Mouse (Mus musculus) spleen, postnatal 36 days (tissue): ENCODE results near the gene Kremen2.
A peak's percentile ranks its signal among the peaks of the same experiment; 100 is the strongest.

ENCODE experiments used
- DNase-seq, 2 experiments: peaks; one replicate each; pipeline ENCODE4 v3.0.0; 2022; ENCODE audit warnings: low spot score in 2 of 2, mixed read lengths in 1 of 2

Kremen2 gene

DNA sequence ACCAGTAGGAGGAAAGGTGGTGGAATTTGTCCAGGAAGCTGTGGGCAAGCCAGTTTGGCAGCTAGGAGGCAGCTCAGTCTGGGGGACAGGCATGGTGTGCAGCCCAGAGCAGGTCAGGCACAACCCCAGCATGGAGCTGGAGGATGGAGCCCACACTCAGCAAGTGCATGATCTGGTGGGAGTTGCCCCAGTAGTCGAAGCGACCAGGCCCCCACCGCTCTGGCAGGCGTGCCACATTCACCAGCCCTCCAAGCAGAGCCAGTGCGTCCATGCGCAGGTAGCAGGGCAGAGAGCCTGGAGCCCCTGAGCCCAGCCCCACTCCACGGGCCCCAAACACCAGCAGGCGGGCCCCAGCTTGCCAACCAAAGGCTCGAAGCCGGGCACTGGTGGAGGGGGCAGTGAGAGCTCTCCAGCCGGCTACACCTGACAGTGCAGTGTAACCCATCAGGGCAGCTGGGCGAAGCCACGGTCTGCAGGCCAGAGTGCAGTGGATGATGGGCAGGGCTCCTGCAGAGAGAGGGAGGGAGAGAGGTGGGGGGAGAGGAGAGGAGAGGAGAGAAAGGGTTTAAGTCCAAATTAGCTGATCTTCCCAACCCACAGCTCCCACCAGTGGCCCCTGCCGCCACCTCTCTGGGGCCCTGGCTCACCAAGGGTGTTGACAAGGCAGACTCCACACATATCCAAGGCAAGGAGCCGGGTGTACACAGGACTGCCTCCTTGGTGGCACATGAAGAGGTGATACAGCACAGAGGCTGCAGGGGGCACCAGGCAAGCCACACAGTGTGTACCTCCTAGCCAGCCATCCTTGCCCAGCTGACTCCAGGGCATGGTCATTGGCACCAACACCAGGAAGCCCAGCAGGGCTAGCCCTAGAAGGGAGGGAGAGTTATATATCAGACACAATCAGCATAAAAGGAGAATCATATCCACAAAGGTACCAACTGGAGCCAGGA, 7.9 kb downstream of the Kremen2 start:
- DNase-seq = no peak

DNA sequence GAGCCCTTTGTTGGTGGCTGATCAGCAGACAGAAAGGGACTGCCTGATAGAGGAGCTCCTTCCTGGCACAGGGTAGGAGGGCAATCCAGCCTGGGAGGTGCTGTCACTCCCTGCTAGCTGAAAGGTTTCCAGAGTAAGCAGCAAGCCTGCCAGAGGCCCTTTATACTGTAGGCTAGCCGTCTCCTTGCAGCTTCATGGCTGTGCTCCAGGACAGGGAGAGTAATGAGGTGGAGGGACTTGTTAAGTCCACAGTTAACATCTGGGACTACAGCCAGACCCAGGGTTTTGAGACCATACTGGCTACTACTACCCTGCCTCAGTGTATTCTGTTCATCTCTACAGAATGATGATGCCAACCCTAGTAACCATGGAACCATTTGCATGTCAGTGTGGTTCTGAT, 11.3 kb downstream of the Kremen2 start:
- no peak for DNase-seq

DNA sequence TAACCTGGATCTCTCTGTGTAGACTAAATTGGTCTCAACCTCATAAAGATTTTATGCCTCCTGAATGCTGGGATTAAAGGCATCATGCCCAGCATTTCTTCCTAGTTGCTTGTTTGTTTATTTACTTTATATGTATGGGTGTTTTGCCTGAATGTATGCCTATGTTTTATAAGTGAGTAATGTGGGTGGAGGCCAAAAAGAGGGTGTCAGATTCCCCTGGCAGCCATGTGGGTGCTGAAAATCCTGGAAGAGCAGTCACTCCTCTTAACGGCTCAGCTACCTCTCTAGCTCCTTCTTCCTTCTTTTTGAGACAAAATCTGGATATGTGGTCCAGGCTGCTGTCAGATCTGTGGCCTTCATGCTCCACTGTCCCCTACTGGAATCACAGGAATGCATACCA, 15.2 kb downstream of the Kremen2 start:
- DNase-seq = no peak

DNA sequence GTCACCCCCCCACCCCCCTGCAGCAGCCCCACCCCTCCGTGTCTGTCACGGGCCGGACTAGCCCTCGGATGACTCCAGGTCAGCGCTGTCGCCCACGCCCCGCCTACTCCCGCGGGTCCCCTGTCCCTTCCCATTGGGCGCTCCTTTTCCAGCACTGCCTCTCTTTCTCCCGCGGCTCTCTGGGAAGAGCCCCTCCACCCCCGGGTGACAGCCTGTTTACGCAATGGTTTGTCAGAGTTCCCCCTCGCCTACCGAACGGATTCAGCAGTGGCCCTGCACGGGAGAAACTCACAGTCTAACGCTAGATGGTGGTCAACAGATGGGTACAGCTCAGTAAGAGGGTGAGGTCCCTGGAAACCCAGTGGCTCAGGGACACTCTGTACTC, 18.9 kb downstream of the Kremen2 start:
- DNase-seq = peak; percentile 49 to 69

DNA sequence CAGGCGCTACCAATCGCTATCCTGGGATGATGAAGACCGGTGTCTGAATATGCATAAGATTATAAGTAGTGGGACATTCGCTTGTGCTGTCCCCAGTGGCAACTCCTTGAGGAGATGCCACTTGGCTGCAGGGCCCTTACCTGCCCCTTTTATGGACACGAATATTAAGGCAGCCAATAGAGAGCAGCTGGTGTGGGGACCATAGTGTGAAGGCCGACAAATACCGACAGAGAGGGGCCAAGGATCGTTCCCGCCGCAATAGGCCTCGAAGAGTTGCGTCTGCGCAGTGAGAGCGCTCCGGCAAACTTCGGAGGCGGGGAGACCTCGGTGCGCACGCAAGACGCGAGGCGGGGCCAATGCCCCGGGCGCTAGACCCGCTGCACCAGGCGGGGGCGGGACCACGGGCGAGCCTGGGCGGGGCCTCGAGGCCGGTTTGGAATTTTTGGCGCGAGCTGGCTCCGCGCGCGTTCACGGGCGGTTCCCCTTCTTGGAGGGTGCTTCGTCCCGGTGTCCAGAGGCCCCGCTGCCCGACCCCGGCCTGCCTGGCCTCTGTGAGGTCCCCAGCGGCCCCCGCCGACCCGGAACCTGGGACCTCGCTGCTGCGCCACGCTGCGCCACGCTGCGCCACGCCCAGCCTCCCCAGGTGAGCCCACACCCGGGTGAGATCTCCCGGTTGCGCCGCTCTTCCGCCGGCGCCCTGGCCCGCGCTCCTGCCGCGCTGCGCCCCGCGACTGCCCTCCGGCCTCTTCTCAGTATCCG, 19.5 kb downstream of the Kremen2 start, which contains the start of gene Pkmyt1:
Gene Pkmyt1 (plus strand): TSS at position 338 of the 759 bp plus-strand sequence.
- DNase-seq = peak; percentile 92 to 95

DNA sequence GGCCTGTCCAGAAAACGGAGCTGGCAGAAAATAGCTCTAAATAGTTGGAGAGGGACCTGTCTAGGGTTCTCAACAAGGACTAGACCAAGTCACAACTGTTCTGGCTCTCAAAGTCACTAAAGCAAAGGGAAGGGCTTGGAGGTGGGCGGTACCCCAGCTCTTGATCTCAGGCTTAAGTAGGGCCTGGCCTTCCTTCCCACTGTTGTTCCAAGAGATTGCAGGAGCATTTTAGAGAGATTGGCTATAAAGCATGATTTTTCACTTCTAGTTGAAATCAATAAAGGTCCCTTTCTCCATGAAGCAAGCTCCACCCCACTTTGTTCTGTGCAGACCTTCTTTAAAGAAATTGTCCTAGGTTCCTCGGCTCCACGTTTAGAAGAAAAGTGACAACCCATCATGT, 20.2 kb downstream of the Kremen2 start:
- no peak for DNase-seq

DNA sequence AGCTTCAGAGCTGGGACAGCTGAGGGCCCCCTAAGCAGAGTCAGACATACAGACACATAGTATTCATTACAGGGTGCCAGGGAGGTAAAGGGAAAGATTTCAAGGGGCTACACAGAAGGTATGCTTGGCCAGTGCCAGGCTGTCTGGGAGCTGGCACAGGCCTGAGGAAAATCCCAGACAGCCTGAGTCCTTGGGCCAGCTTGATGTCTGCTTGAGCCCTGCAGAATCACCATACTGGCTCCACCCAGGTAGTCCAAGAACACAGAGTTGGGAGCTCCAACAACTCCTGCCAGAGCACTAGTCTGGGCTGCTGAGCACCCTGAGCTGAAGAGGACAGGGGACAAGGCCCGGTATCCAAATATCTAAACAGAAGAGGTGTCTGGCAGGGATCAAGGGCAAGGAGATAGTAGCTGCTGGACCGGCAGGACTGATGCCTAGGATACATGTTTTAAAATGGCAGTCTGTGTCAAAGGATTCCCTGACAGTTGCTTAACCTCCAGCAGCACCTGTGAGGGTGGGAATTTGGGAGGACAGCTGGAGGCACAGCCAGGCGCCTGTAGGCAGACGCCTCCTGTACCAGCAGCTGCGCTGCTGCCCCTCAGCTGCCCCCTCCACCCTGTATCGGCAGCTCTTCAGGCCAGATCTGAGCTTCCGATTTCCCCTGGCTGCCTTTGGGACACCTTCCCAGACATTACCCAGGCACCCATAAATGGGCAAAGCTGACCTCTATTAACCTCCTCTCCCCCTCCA, 23.1 kb downstream of the Kremen2 start, which contains the start of gene 1520401A03Rik:
Gene 1520401A03Rik (minus strand): TSS at position 408 of the 750 bp plus-strand sequence.
- DNase-seq = no peak

DNA sequence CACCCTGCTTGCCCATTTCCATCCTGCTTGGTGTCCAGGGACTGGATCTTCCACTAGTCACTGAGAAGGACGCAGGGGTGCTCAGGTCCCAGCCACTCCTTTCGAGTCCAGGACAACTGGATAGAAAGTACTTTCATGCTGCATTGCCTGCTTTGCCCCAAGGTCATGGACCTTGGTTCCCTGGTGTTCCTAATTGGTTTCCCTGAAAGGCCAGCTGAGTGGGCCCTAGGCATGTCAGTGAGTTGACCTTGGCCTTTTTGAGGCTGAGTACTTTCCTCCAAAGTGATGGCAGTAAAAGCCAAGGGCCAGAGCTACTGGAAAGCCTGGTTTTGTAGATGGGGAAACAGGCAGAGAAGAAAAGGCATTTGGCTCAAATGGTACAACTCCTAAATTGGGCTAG, 23.7 kb downstream of the Kremen2 start:
- DNase-seq = no peak

DNA sequence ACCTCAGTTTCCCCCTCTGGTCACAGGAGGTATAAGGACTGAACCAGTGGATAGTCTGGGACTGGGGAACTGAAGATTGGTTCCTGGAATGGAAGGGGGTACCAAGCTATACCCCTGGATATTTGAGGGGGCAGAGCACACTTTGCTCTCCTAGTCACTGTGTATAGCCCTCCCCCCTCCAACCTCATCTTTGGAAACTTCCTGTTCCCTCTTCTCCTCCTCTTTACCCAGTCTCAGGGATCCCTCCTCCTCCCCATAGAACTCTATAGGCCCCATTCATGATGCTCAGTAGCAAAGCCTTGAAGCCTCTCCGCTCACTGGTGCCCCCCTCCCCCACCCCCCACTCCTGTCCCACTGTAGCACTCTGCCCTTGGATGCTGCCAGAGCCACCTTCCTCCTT, 26.2 kb downstream of the Kremen2 start:
- DNase-seq = no peak

DNA sequence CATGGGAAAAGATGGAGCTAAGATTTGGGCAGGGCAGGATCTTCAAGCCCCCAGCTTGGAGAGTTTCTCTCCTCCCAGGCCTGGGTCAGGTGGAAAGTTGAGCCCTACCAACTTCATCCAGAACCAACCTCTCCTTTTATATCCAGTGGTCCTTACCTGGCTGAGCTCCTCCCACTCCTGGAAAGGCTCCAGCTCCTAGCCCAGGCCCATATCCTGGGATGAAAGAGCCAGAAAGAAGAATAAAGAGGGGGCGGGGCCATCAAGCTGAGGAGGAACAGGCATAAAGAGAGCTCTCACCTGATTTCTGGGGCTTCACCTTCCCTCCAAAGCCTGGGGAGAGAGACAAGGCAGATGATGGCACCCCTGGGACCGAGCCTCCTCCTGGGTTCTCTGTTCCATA, 28.6 kb downstream of the Kremen2 start:
- DNase-seq = no peak

DNA sequence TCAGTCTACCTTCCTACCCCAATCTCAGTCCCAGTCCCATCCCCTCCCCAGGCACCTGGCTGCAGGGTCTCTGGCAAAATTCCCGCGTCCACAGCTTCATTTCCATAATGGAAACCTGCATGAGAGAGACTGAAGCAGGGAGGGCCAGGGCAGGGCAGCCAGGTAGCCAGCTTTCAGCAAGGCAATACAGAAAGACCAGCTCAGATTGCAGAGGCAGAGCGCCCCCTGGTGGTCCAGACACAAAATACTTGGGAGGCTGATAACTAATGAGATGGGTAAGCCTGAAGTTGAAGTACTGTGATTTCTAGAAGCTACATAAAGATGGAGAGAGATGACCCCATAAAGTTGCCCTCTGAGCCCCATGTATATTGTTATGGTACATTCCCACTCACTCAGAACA, 39.4 kb downstream of the Kremen2 start:
- peak; percentile 47 to 56 for DNase-seq

DNA sequence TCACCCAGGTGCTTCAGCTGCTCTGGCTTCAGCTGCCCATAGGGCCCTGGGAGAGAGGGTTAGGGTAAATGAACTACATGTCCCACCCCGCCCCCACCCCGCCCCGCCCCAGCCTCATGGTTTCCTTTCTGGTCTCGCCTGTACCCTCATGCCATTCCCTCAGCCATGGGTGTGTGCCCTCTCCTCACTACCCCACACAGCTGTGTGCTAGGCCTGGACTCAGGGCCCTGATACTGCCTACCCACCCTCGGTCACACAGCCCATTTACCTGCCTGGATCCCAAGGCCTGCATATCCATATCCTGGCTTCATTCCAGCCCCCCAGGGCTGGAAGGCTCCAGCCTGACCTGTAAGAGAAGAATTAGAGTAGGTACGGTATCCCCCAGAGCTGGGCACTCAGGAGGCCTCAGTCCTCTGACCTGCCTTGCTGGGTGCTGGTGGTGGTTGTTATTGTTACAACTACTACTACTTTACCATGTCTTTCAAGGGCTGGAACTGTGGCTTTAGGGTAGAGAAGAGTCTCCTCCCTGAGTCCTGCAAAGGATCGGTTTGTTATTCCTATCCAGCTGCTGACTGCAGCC, 40.0 kb downstream of the Kremen2 start:
- DNase-seq = no peak

DNA sequence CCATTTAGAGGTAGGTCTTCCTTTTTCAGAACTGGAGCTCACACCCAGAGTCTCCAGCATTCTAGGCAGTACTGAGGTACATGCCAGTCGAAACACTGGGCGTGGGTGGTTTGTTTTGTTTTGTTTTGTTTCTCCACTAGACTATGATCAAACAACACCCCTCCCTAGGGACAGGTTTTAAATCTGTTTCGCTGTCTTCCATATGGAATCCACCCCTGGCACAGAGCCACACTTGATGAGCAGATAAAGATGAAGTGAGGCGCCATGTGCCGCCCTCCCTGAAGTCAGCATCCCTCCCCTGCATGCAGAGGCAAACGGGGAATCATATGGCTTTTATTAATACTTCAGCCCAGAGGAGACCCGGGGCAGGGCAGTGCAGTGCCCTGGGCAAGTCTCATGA, 40.9 kb downstream of the Kremen2 start:
- no peak for DNase-seq

DNA sequence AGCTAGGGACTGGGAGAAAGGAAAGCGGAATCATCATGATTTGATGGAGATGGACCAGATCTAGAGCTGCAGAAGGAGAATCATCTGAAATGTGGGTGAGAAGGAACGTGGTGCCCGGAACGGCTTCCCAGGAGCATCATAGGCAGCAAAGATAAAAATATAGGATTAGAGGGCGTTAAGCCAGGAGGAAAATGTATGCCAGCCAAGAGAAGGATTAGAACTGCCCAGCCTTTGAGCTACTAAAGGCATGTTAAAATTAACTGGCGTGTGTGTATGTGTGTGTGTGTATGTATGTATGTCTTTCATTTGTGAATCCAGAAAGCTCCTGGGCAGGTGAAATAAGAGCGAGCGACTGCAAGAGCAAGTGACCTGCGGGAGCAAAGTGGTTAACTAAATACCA, 42.3 kb downstream of the Kremen2 start:
- no peak for DNase-seq

DNA sequence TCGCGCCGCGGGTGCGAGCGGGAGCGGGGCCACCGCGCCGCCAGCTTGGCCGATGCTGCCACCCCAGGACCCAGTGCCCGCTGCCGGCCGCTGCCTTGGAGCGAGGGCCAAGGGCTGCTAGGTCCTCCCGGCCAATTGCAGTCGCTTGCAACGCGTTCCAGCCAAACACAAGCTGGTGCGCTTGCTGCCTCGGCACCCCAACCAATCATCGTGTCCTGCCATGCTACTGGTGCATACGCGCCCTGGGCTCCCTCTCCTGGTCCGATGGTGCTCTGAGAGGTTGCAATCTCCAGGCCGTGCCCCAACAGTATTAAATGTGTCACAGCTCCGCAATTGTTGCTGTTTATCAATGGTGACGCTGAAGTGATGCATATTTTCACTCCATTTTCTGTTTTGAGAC, 45.6 kb downstream of the Kremen2 start:
- peak; percentile 83 to 84 for DNase-seq

DNA sequence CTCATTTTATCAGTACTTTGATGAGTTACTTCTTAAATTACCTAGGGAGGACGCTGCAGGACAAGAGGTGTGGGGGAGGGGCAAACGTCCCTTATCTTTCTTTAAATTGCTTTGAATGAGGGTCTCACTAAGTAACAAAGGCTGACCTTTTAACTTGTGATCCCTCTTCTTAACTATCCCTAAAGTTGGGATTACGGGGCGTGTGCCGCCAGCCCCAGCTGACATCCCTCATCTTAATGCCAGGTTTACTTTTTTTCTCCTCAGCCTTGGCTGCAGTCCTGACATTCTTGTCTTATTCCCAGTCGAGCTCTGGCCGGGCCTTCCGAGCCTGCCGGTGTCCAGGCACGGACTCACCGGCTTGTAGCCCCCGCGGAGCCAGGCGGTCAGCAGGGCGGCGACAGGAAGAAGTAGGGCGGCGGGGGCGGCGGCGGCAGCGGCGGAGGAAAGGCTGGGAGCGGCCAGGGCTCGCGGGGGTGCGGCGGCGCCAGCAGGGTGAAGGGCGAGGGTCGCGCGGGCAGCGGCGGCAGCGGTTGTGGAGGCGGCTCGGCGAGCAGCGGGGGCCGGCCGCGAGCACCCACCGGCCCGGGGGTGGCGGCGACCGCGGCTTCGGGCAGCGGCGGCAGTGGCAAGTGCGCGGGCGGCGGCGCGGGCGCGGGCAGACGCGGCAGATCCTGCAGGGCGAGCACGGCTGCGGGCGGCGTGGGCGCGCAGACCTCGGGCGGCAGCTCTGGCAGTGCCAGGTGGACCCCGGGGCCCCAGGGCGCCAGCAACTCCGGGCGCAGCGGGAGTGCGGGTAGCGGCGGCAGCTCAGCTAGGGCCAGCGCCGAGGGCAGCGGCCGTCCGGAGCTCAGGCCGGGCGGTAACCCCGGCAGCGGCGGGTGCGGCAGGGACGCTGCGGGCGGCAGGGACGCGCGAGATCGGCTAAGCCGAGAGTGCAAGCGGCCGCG, 46.2 kb downstream of the Kremen2 start:
- no peak for DNase-seq

DNA sequence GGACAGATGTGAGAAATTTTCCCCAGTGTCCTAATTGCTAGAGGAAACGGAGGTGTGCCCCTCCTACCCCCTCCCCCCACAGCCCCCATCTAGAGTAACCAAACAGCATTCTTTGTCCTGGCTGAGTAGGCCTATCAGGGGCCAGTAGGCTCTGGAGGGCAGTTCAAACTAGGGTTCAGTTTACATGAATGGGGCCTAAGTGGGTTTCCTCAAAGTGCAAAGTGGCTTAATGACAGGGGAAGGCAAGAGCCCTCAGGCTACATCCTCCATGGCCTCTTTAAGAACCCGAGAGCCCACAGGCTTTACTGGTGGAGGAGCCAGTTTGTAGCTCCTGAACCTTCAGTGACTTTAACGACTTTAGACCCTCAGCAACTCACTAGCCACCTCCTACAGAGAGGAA, 49.8 kb downstream of the Kremen2 start:
- no peak for DNase-seq

DNA sequence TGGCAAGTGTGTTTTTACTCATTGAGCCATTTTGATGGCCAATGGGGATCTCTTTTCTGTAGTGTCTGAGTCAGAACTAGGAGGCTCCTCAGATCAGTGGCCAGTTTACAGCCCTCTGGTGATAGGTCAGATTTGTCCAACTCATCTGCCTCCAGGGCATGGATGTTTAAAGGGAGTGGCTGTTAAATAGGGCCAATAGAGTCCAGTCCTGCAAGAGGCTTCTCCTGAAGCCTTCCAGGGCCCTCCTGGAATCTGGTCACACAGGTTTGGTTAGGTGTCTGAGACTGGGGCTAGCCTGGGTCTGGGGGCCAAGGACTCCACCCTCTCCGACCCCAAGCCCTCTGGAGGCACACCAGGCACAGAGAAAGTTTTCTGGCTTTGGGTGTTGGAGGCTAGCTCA, 51.1 kb downstream of the Kremen2 start:
- no peak for DNase-seq
